Mouse (Mus musculus): ENCODE data around the gene Hist2h3c1.
"Not testable (repeated sequence)": the region's sequence is repeated elsewhere in the genome, so short reads cannot be mapped to it uniquely, and the experiment has no call there.

Gene Hist2h3c1

DNA sequence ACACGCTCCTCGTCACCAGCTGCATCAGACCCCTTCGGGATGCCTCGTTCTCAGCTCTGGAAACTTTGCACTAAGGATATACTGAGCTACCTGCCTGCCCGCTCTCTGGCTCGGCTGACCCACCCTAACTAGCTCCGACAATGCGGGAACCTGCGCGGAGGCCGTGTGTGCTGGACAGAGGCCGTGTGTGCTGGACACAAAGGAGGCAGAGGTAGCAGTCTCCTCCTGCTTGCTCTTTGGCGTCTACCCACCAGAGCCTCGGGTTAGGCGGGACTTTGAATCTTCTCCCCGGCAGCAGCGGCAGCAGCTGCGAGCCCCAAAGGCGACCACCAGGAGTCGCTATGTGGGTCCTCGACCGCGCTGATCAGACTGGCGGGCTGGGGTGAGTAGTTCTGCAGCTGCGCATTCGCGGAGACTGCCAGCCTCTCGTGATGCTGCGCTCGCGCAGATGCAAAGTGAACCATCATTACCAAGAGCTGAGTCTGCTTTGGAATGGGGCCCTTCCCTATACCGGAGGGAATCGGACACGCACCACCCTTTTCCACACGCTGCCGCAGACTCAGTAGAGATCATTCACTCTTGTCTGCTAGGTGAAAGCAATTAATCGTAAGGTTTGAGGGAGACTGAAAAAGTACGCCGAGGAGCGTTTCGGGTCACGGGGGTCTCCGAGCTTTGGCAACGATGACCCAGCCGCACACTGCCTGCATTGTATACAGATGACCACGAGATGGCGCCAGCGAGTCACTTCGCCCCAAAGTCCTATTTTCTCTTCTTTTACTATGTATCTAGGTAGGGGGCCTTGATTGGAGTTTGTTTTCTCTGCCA lies 31.5 kb downstream of the Hist2h3c1 start:
- CTCF ChIA-PET: interaction anchor here (0.6 to 1.0 kb wide), 4 partner anchors 9 to 31 kb away, joined by 3 to 6 read pairs (median 5); partner anchors contain the start of genes Fcgr1, Hist2h2bb and Hist2h3b

DNA sequence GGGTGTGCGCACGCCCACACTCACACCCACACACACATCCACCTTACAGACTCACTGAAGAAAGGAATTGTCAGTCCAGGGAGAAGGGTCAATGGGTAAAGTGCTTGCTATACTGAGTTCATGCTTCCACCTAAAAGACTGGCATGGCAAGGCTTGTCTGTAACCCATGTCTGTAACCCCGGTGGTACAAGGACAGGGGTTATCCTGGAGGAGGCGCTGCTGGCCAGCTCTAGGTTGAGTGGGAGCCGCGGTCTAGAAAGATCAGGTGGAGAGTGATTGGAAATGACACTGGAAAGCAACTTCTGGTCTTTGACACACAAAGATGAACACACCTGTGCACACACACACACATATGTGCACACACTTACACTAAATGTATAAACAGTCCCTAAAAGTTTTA lies 34.2 kb downstream of the Hist2h3c1 start:
- CTCF ChIA-PET: no interaction called here

DNA sequence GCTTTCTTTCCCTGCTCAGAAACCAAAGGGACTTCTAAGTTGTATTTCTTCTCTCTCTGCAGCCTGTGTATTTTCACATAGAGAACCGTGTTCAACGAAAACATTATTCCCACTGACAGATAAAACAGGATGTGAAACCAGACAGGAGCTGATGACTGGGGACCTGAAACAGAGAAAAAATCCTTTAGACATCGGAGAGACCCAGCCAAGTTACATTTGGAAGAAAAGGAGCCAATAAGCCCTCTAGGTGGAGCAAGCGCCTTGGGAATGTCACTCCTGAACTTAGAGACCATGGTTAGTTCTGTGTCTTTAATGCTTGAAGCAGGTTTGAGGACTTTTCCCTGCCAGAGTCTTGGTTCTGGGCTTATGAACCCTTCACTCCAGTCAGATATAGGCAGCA lies 38.0 kb downstream of the Hist2h3c1 start:
- CTCF ChIA-PET: interaction anchor here (0.7 kb wide), 1 partner anchor 68 kb away, joined by 5 read pairs; no protein-coding TSS in a partner anchor

DNA sequence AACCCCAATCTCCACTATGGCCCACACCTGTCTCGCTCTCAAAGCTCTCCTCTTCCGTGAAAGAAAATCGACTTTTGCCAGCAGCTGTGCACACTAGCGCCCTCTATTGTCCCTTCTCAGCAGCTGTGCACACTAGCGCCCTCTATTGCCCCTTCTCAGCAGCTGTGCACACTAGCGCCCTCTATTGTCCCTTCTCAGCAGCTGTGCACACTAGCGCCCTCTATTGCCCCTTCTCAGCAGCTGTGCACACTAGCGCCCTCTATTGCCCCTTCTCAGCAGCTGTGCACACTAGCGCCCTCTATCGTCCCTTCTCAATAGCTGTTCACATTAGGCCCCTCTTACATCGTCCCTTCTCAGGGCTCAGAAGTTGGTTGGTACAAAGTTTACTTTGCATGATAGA lies 40.8 kb downstream of the Hist2h3c1 start:
- CTCF ChIA-PET: not testable (repeated sequence)

DNA sequence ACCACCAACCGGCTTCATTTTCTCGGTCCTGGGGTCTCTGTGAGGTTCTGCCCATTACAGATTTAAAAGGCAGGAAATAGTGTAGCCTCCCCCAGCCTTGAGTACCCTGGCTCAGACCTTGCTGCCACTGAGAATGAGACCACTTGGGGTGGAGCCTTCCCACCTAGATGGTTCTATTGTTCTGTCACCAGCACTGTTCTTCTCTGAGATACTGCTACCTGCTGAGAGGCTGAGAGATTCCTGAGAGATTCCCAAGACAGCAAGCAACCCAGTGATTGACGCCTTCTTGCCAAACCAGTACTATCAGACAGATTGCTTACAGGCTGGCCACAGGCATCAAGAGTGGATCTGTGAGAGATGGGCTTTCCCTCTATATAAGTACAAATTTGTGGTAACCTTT lies 42.7 kb downstream of the Hist2h3c1 start:
- CTCF ChIA-PET: no interaction called here

DNA sequence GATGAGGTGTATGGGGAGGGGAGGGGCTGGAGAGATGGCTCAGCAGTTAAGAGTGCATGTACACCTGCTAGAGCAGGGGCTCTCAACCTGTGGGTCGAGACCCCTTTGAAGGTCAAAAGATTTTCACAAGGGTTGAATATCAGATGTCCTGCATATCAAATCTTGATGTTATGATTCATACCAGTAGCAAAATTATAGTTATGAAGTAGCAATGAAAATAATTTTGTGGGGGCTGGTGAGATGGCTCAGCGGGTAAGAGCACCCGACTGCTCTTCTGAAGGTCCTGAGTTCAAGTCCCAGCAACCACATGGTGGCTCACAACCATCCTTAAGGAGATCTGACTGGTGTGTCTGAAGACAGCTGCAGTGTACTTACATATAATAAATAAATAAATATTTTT lies 44.2 kb downstream of the Hist2h3c1 start:
- CTCF ChIA-PET: not testable (repeated sequence)

DNA sequence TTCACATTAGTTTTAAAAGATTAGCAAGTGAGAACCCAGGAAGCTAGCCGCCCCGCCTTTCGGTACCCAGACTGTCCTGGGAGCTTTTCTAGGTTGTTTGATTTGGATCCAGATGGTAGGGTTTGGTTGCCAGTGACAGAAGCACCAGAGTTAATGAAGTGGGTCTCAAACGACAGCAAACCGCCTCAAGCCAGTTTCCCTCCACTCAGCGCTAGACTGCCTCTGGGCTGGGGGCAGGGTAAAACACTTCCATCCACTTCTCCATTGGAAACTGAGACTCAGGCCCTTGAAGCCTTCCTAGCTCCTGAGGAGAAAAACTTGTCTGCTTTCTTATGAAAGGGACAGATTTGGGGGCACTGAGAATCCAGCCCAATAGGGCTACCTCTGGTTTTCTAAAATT lies 46.2 kb downstream of the Hist2h3c1 start:
- CTCF ChIA-PET: interaction anchor here (1.0 kb wide), 1 partner anchor 15 kb away, joined by 6 read pairs; no protein-coding TSS in a partner anchor

DNA sequence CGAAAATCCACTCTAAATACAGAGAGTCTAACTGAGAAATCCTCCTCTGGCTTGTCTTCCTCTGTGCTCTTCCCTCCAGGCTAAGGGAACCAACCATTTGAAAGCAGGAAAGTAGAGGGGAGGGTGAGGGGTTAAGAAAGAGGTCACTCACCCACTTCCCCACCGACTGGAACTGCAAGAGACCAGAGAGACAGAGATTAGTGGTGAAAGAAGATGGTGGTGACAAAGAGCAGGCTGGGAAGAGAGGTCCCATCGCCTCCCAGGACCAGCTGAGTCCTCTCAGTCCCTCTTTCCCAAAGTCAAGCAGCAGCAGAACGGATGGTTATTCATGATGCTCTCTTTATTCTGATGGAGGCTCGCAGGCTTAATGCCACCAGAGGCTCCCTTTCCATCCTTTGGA lies 46.9 kb downstream of the Hist2h3c1 start:
- CTCF ChIA-PET: interaction anchor here (0.7 kb wide), 1 partner anchor 16 kb away, joined by 4 read pairs; no protein-coding TSS in a partner anchor

DNA sequence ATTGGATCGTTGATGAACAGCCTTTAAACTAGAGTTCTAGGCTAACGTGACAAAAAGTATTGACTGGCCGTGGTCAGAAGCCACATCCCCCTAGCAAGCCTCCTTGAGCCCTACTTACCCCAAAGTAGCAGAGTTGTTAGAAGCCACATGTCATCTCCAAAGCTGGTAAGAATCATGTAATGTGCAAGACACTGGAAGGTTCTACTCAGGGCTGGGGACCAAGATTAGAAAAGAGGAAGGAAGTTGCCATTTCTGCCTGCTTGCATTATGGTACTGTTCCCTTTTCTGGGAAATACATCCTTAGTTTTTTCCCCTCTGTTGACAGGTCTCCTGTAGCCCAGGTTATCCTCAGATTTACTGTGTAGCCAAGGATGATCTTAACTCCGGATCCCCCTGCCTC lies 47.3 kb downstream of the Hist2h3c1 start, which contains the start of gene Fcgr1:
TSS of gene Fcgr1 (minus strand) at position 183 of the 400 bp plus-strand sequence.
- CTCF ChIA-PET: interaction anchor here (0.7 kb wide), 1 partner anchor 16 kb away, joined by 4 read pairs; no protein-coding TSS in a partner anchor
